Mouse (Mus musculus) kidney, adult 8-10 months (tissue): Measurements from ENCODE around the gene Aftph.

Experiments used
- DNase-seq, 2 experiments: peaks; one replicate each; pipeline ENCODE4 v3.0.0; 2022

Gene Aftph

GRCm38 (mm10) chr11:20723572-20723971 is 17.8 kb downstream of the Aftph start:
- DNase-seq, result peak; percentile 65 to 71

GRCm38 (mm10) chr11:20712068-20712671 is 29.2 kb downstream of the Aftph start:
- no peak for DNase-seq

DNA sequence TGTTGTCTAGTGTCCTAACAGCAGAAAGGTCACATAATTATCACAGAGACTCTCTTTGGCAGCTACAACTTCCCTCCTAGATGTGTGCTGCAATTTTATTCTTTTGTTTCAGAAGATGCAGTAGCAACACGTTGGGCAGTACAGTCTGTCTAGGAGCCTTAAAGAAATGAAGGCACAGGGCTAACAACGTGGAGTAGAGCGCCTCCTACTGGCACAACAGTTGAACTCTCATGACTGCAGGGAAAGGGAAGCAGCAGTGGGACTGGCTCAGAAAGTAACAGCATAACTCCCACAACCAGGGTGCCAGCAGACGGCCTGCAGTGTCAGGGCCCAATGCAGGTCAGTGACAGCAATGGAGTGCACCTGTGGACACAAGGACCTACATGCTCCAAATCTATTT is 50.4 kb downstream of the Aftph start:
- DNase-seq, result peak; percentile 54 to 55

- no peak for DNase-seq
These were observed 59.7 kb downstream of the Aftph start for GRCm38 (mm10) chr11:20681679-20682078.

- DNase-seq, result no peak
These were observed 60.6 kb downstream of the Aftph start for GRCm38 (mm10) chr11:20680781-20681180.

DNA sequence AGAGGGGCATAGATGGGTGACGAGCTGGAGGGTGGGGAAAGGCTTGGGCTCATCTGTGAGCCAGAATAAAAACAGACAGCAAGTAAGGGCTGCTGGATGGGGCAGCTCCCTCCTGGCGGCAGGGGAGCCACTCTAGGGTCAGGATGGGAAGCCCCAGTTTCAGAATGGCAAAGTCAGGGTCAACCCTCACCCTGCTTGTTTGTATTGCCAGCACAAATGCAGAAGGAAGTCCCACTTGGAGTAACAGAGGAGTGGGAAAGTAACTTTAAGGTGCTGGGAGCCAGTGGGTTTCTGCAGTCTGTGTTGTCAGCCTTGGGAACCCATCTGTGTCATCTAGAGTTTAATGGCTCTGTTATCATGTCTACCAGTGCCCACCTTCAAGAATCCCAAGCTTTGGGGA is 62.0 kb downstream of the Aftph start:
- no peak for DNase-seq

DNA sequence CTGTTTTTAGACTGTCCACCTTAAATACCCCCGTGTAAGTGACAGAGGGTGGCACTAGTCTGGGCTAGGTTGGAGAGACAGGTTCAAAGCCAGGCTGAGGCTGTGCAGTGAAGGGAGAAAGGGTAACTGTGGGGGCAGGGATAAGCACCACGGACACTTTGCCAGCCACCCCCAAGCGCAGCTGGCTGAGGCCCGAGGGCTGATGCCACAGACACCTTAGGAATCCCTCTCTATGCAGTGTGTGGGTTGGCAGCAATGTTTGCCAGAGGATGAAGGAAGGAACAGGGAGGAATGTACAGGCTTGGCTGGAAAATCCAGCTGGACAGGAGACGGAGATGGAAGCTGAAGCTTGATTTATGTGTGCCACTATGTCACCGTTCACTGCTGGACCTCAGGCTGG is 68.9 kb downstream of the Aftph start:
- DNase-seq, result no peak

DNA sequence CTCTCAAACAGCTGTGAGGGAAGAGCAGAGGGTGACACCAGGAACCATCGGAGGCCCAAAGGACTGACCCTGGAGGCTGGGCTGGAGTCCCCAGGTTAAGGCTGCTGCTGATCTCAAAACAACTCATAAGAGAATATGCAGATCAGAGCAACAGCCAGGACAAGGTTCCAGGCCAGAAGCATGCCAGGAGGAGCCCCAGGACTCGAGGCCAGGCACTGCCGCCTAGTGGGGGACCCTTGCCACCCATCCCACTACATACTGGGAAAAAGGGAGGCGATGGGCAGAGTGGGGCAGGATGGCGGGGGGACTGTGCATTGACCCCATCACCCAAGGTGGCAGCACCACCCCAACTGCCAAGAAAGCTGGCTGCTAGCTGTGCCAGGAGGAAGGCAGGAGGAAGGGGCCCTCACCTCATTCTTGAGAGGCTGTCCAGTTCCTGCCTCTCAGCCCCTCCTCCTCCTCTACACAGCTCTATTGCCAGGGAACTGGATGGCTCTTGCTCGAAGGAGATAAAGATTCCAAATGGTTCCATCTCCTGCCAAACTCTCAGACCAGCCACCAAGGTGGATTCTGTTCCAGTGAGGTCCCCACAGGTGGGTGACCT is 69.5 kb downstream of the Aftph start:
- DNase-seq, result no peak

DNA sequence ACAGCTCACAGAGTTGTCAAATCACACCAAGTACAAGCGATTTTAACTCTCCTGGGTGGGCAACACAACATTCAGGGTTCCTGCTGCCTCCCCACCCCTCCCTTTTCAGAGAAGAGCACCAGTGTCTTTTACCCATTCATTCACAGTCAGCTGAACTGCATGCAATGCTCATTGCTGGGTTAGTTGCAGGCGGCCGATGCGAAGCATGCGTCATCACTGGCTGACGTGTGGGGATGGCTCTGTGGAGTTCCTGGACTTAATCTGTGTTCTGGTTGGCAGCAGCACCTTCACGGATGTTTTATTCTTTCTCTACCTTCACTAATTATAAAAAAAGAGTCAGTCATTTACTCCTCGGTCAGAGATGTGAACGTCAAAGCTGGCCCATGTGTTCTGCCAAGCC is 76.5 kb downstream of the Aftph start:
- no peak for DNase-seq

DNA sequence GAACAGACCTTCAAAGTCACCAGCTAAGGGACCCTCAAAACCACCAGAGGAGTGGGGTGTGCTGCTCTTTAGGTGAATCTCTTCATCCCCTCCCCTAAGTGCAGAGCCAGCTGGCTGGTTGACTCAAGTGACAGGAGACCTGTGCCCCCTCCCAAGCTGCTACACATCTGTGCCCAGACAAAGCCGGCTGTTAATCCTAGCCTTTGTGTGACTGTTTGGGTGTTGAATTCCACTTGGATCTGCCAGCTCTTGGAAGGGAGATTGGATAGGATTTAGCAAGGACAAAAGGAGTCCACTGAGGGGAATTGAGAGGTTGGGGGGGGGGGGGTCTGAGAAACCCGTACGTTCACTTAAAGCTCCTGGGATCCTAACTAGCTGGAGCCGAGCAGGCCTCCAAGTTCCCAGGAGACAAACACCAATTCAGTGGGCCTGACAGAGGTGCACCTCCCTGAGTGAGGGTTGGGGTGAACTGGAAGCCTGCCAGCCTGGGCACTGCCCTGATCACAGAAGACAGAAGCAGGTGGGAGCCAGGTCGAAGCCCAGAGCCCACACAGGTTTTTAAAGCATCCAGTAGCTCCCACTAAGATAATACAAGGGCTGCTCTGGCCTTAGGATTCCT is 77.7 kb downstream of the Aftph start:
- no peak for DNase-seq

DNA sequence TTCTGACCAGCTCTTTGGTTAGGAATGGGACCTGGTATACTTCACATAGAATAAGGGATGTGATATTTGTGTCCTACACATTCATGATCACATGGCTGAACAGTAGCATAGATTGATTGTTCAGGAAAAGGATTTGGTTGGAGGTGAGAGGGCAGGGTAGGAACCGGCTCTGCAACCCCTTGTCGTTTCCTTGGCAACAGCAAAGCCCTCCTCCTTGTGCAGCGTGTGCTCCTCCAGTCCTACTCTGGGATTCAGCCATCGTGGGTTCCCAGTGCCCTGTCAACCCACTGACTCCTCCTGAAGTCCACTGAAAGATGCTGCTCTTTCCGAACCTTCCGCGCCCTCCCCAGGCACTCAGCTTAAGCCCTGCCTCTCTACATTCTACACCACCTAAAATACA is 78.6 kb downstream of the Aftph start:
- DNase-seq, result no peak

DNA sequence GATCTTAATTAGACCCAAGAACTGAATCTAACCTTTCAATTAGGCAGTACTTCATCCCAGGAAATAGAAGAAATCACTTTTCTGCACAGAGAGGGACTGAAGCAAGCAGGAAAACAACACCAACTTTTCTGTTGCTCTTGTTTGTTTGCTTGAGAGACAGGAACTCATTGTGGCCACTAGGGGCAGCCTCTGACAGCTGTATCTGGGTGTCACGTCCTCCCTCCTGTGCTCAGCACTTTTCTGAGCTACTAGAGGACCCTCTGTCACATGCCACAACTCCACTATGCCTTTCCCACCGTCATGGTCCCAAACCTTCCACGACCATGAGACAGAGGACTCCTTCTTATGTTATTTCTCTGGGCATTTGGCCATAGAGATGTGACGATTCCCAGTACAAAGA is 79.7 kb downstream of the Aftph start:
- DNase-seq, result peak in 1 of 2 experiments; percentile 47

- peak; percentile 21 to 47 for DNase-seq
These were observed 81.0 kb downstream of the Aftph start for GRCm38 (mm10) chr11:20660111-20661097.

DNA sequence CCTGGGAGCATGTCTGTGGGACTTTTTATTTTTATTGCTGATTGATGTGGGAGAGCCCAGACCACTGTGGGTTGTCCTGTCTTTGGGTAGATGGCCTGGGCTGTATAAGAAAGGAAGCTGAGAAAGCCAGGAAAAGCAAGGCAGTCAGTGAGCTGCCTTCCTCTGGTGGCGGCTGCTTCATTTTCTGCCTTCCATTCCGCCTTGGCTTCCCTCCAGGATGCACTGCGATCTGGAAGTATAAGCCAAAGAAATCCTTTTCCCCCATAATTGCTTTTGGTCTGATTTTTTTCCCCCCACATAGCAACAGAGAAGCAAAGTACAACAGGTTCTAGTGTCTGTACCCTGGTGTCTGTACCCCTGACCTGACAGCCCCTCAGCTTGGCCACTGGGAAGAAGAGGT is 82.3 kb downstream of the Aftph start:
- no peak for DNase-seq

DNA sequence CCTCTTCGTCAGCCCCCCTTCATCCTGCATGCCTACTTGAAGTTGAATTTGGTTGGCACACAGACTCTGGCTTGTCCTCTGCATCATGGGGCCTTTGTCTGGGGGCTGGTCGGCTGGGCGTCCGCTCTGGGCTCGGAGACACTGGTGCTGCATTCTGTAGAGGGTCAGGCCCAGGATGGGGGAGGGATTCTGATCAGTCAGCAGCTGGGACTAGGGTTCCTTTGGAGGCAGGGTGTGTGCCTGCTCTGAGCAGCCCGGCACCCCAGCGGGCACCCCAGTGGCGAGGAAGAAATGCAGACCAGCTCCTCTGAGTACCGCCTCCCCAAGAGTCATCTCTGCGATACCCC is 84.7 kb downstream of the Aftph start:
- DNase-seq, result no peak

- DNase-seq, result no peak
These were observed 85.3 kb downstream of the Aftph start for GRCm38 (mm10) chr11:20655795-20656710.

- DNase-seq, result no peak
These were observed 90.2 kb downstream of the Aftph start for GRCm38 (mm10) chr11:20651166-20651565.

DNA sequence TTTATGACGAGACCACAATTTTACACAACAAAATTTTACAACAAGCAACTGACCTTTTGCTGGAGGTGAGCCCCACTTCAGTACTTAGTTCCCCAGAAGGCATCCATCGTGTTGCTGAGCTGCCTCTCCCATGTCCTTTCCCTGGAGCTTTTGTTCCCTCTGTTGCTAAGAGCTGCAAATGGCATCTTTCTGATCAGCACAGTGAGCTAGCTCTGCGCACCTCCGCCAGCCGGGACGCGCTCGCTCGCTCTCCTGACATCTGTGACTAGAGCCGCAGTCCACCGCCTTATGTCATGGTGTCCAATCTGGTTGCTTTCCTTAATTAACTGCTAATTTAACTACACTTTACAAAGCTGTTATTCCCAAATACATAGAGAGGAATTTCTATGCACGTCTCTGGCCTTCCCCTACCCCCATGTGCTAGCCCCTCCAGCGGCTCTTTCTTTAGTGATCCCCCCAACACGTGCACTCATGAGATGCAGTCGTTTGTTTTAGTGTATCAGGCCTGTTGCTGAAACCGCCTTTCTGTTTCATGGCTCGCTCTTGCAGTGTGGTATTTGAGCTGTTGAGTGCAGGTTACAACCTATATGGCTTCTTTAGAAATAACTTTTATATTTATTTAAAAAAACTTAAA is 91.3 kb downstream of the Aftph start:
- no peak for DNase-seq

DNA sequence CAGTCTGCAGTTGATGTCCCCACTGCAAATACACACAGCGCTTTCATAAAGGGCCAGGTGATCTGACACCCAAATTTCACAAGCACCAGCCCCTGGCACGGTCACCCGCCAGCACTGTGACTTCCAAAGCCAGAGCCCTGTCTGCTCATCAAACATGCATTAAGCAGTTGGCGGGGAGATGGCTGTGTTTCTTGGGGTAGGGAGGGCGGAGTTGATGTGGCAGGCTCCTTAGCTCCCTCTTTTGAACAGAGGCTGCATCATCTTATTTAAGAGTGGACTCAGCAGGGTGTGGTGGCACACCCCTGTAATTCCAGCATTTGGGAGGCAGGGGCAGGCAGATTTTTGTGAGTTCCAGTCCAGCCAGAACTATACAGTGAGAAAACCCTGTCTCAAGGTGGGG is 91.9 kb downstream of the Aftph start:
- DNase-seq, result no peak

- peak; percentile 36 to 56 for DNase-seq
These were observed 93.3 kb downstream of the Aftph start for GRCm38 (mm10) chr11:20647902-20648625.
